Mouse (Mus musculus) cerebellum, adult 2 months (tissue): ENCODE measurements around the gene Catspere2.
"Not testable (repeated sequence)": the region's sequence is repeated elsewhere in the genome, so short reads cannot be mapped to it uniquely, and the experiment has no call there.

Experiments
- CTCF ChIP-seq: fragments of 200-500 bp; IDR thresholded peaks from 2 replicates; pipeline ENCODE4 v1.5.1; 2011; ENCODE audit warnings: low read depth, mild to moderate bottlenecking, control low read depth, low read length, moderate library complexity, borderline replicate concordance; ENCODE audit not compliant: insufficient read depth
- POLR2A ChIP-seq: fragments of 200-500 bp; IDR thresholded peaks from 2 replicates; pipeline ENCODE4 v1.6.1; 2011; ENCODE audit warnings: low read length, control low read depth, borderline replicate concordance; ENCODE audit not compliant: insufficient read depth

GRCm38 (mm10) chr1:178146915-178147314 lies 163.7 kb downstream of the Catspere2 start:
- TF ChIP-seq POLR2A, CTCF: not testable (repeated sequence)
